Mouse (Mus musculus) kidney, adult 2 months (tissue): ENCODE measurements around the gene Tdrd7.
A peak's percentile ranks its signal among the peaks of the same experiment; 100 is the strongest.

ENCODE experiments used
- CTCF ChIP-seq: fragments of 200-500 bp; conservative IDR thresholded peaks from 2 replicates; pipeline ENCODE4 v1.5.1; 2011; ENCODE audit warnings: low read depth, mild to moderate bottlenecking, control low read depth, low read length, moderate library complexity, mixed read lengths; ENCODE audit not compliant: insufficient read depth, insufficient read length
- POLR2A ChIP-seq: fragments of 200-500 bp; IDR thresholded peaks from one replicate; pipeline ENCODE4 v1.6.1; 2011; ENCODE audit warnings: low read depth, low read length, control low read depth

- peak; percentile 82 for TF ChIP-seq CTCF
- TF ChIP-seq POLR2A, result no peak
Measured at GRCm38 (mm10) chr4:45941628-45942044, 23.5 kb upstream of the Tdrd7 start.
